Mouse (Mus musculus): ENCODE measurements around the gene Ywhab. TPM values are rescaled to one million over a fixed set of nuclear protein-coding genes. Genes with fewer than 3 reads are reported as not detected.

The Ywhab gene
- polyA plus RNA-seq, 1 experiment from 2014 or later, result 305 TPM

DNA sequence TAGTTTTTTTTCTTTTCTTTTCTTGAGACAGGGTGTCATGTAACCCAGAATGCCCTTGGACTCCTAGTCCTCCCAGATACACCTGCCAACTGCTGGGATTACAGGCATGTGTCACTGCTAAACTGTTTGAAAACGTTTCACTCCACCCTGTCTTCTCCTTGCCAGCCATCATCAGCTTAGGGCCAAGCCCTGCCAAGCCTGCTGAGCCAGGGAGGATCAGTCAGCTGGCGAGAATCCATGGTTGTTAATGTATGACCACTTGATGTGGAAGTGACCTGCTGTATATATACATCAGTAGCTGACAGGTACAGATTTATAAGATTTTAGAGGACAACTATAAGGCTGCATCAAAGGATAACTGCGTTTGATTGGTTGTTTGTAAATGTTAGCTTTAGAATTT lies 24.4 kb upstream of the Ywhab start:
- Histone ChIP-seq H3K36me3 (ENCODE audit: control insufficient read depth, insufficient read depth, low read length) (no peaks in the 10 kb centered on the region), H3K9me3 (replicated peaks; ENCODE audit: control insufficient read depth, low read length) (no peaks in the 10 kb centered on the region), H3K27ac (ENCODE audit: low read depth, low read length) (no peak overlapping the region), H3K4me1 (ENCODE audit: control insufficient read depth, insufficient read depth, low read length) (no peaks in the 10 kb centered on the region), H3K4me3 (ENCODE audit: low read depth, low read length) (no peak overlapping the region), H3K9ac (ENCODE audit: low read length) (no peak overlapping the region), H3K4me2 (ENCODE audit: low read length) (no peak overlapping the region), H3K27me3 (replicated peaks; ENCODE audit: control insufficient read depth, insufficient read depth, low read length) (no peaks in the 10 kb centered on the region)
- no peak for DNase-seq (ENCODE audit: low spot score)
- no peak for ATAC-seq
- 52% methylated on average over 3 of the region's 3 CpGs for WGBS

DNA sequence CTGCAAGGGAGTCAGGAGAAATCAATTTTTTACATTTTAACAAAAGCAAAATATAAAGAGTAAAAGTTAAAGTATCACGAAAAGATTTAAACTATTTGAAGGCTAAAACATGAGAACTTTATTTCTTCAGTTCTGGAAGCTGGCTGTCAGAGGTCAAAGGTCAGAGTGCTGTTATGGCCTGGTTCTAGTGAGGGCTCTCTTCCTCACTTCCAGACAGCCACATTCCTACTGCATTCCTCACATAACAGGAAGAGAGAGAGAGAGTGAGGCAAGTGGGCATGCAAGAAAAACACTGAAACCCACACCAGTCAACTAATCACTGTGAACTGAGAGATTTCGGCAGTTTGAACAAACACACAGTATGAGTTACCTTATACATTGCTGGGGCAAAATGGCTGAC lies 20.7 kb upstream of the Ywhab start:
- ATAC-seq (no peak), DNase-seq (ENCODE audit: low spot score) (no peak)
- Histone ChIP-seq H3K9me3 (replicated peaks; ENCODE audit: control insufficient read depth, low read length) (no peaks in the 10 kb centered on the region), H3K4me3 (ENCODE audit: low read depth, low read length) (no peak overlapping the region), H3K9ac (ENCODE audit: low read length) (no peak overlapping the region), H3K27me3 (replicated peaks; ENCODE audit: control insufficient read depth, insufficient read depth, low read length) (no peaks in the 10 kb centered on the region), H3K4me2 (ENCODE audit: low read length) (no peak overlapping the region), H3K36me3 (ENCODE audit: control insufficient read depth, insufficient read depth, low read length) (no peaks in the 10 kb centered on the region), H3K27ac (ENCODE audit: low read depth, low read length) (no peak overlapping the region), H3K4me1 (ENCODE audit: control insufficient read depth, insufficient read depth, low read length) (no peaks in the 10 kb centered on the region)
- 91% methylated on average over 2 of the region's 2 CpGs for WGBS

DNA sequence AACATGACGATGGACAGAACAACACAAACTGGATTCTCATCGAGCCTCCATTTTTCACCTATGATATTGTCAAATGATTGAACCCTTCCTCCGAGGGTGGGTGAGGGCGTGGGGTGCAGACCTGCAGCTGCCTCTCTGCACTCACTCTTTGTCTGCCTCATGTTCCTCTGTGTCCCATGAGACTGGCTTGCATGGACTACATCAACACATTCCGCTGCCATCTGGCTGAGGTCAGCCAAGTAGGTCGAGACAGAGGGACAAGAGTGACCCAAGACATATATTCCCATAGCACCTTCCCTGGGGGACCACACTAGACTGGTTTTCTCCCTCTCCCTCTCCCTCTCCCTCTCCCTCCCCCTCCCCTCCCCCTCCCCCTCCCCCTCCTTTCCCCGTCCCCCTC lies 18.3 kb upstream of the Ywhab start:
- ATAC-seq (no peak), DNase-seq (ENCODE audit: low spot score) (no peak)
- Histone ChIP-seq H3K36me3 (ENCODE audit: control insufficient read depth, insufficient read depth, low read length) (no peaks in the 10 kb centered on the region), H3K4me2 (ENCODE audit: low read length) (no peak overlapping the region), H3K4me3 (ENCODE audit: low read depth, low read length) (no peak overlapping the region), H3K27me3 (replicated peaks; ENCODE audit: control insufficient read depth, insufficient read depth, low read length) (no peaks in the 10 kb centered on the region), H3K4me1 (ENCODE audit: control insufficient read depth, insufficient read depth, low read length) (no peaks in the 10 kb centered on the region), H3K9me3 (replicated peaks; ENCODE audit: control insufficient read depth, low read length) (no peaks in the 10 kb centered on the region), H3K27ac (ENCODE audit: low read depth, low read length) (no peak overlapping the region), H3K9ac (ENCODE audit: low read length) (no peak overlapping the region)
- WGBS, result 93% methylated on average over 6 of the region's 7 CpGs

DNA sequence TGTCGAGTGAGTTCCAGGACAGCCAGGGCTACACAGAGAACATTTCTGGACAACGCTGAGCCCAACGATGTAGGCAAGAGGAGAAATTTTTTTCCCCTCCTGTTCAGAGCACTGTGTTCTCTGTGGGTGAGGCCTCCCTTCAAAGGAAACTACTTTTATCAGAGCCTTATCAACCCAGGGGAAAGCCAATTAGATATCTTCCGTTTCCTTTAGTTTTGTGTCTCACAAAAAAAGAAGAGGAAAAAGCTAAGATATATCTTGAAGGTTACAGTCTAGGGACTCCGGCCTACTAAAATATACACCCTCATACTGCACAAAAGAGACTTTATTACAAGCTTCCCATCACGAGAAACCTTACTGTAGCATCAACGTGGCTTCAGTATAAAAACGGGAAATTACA lies 7.5 kb upstream of the Ywhab start:
- Histone ChIP-seq H3K9ac (ENCODE audit: low read length) (no peak overlapping the region), H3K27ac (ENCODE audit: low read depth, low read length) (no peak overlapping the region), H3K4me2 (ENCODE audit: low read length) (no peak overlapping the region), H3K4me1 (ENCODE audit: control insufficient read depth, insufficient read depth, low read length) (no peaks in the 10 kb centered on the region), H3K27me3 (replicated peaks; ENCODE audit: control insufficient read depth, insufficient read depth, low read length) (no peaks in the 10 kb centered on the region), H3K36me3 (ENCODE audit: control insufficient read depth, insufficient read depth, low read length) (no peaks in the 10 kb centered on the region), H3K9me3 (replicated peaks; ENCODE audit: control insufficient read depth, low read length) (no peaks in the 10 kb centered on the region), H3K4me3 (ENCODE audit: low read depth, low read length) (no peak overlapping the region)
- no peak for ATAC-seq
- no peak for DNase-seq (ENCODE audit: low spot score)
- 86% methylated on average over 8 of the region's 8 CpGs for WGBS

DNA sequence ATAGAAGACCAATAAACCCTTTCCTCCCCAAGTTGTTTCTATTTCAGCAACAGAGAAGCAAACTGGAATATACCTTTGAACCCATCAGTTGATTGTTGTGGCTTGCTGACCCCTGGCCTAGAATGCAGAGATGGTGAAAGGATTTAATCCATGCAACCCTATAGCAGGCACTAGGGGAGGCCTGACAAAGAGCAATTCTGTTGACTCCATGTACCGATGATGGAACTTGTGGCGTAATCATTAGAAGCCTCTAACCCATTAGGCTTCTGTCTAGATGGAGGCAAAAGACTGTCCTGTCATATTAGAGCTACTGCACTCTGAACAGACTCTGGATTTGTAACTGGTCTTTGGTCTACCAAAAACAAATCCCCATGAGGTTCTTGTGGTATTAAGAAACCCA lies 1.9 kb upstream of the Ywhab start:
- DNase-seq (ENCODE audit: low spot score) (no peak), ATAC-seq (no peak)
- Histone ChIP-seq H3K4me3 (ENCODE audit: low read depth, low read length) (no peak overlapping the region), H3K9me3 (replicated peaks; ENCODE audit: control insufficient read depth, low read length) (no peaks in the 10 kb centered on the region), H3K9ac (ENCODE audit: low read length) (no peak overlapping the region), H3K36me3 (ENCODE audit: control insufficient read depth, insufficient read depth, low read length) (peaks cover 5% of the 10 kb centered on the region; the same call in 1 of the 2 replicates), H3K4me1 (ENCODE audit: control insufficient read depth, insufficient read depth, low read length) (peaks cover 16% of the 10 kb centered on the region), H3K27ac (ENCODE audit: low read depth, low read length) (no peak overlapping the region), H3K27me3 (replicated peaks; ENCODE audit: control insufficient read depth, insufficient read depth, low read length) (no peaks in the 10 kb centered on the region), H3K4me2 (ENCODE audit: low read length) (no peak overlapping the region)
- 97% methylated on average over 2 of the region's 2 CpGs for whole genome bisulfite sequencing

DNA sequence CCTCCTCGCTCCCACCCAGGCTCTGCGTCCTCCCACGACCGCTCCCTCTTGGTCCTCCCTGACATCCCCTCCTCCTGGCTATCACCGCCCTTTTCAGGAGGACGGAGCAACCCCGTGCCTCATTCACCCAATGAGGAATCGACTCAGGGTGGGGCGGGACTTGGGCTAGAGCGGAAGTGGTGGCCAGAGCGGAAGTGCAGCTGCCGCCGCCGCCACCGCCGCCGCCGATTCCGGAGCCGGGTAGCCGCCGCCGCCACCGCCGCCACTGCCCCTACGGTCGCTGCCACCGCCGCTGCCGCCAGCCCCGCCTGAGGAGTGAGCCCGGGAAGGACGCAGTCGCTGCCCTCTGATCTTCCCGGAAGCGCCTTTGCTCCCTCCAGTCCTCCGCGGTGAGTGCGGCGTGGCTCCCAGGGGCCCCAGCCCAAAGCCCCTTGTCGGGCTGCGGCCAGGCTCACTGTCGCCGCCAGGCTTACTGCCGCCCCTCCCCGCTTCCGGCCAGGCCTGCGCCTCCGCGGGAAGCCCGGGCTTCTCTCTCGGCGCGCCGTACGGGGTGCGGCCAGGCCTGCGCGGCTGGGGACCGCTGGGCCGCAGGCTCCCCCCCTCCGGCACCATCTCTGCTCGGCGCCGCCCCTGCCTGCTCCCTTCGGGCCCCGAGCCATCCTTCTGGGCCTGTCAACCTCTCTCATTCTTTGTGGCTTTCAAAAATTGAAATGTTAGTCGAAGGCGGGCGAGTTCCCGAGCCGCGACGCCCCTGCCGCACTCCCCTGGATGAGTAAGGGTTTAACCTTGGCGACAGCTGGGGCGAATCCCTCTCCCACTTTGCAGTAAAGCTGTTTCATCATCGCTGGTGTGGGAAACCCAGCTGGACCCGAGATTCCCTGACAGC lies 460 bp downstream of the Ywhab start:
- Histone ChIP-seq H3K27ac (ENCODE audit: low read depth, low read length) (peak overlapping the region; percentile 87), H3K4me1 (ENCODE audit: control insufficient read depth, insufficient read depth, low read length) (peaks cover 16% of the 10 kb centered on the region), H3K4me2 (ENCODE audit: low read length) (peak overlapping the region; percentile 91), H3K36me3 (ENCODE audit: control insufficient read depth, insufficient read depth, low read length) (peaks cover 13% of the 10 kb centered on the region; the same call in 1 of the 2 replicates), H3K4me3 (ENCODE audit: low read depth, low read length) (peak overlapping the region; percentile 96), H3K9me3 (replicated peaks; ENCODE audit: control insufficient read depth, low read length) (no peaks in the 10 kb centered on the region), H3K27me3 (replicated peaks; ENCODE audit: control insufficient read depth, insufficient read depth, low read length) (no peaks in the 10 kb centered on the region), H3K9ac (ENCODE audit: low read length) (peak overlapping the region; percentile 94)
- under 1% methylated on average over 58 of the region's 79 CpGs for WGBS
- ATAC-seq (peak; percentile 100), DNase-seq (ENCODE audit: low spot score) (peak; percentile 99)

DNA sequence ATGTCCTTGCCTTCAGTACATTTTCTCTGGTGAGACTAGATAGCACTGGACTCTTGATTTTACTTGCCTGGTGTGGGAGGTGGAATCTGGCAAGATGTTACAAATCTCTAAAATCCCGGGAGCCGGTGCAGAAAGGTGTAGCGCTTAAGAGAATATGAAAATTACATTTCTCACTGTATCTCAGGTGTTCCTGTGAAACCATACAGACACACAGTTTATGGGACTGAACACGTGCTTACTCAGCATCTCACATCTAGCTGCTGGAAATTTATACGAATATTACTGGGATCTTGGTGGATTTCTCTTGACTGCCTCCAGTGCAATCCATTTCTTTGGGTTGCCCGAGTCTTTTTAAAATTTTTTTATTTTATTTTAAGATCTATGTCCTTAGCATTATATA lies 1.5 kb downstream of the Ywhab start:
- 86% methylated on average over 6 of the region's 6 CpGs for WGBS
- no peak overlapping the region for H3K27ac ChIP-seq (ENCODE audit: low read depth, low read length)
- DNase-seq (ENCODE audit: low spot score), result no peak

DNA sequence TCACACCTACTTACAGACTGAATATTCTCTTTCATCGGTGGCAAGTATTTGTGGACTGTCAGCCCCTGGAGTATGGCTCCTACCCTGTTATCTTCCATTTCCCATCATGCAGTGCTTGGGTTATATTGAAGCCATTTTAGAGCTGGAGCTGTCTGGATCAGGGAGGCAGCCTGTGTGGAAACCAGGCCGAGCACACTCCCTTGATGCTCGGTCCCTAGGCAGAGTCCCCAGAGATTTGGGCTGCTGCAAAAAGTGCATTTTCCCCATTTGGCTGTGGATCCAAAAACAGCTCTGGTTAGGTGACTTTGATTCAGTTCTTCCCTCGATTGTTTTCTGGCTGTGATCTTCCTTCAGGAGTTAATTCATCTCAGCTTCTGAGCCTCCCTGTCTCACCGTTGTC lies 2.1 kb downstream of the Ywhab start:
- no peak for DNase-seq (ENCODE audit: low spot score)
- Histone ChIP-seq H3K4me1 (ENCODE audit: control insufficient read depth, insufficient read depth, low read length) (peaks cover 16% of the 10 kb centered on the region), H3K27ac (ENCODE audit: low read depth, low read length) (no peak overlapping the region), H3K36me3 (ENCODE audit: control insufficient read depth, insufficient read depth, low read length) (peaks cover 13% of the 10 kb centered on the region; the same call in 1 of the 2 replicates), H3K4me2 (ENCODE audit: low read length) (peak overlapping the region; percentile 91), H3K27me3 (replicated peaks; ENCODE audit: control insufficient read depth, insufficient read depth, low read length) (no peaks in the 10 kb centered on the region), H3K4me3 (ENCODE audit: low read depth, low read length) (no peak overlapping the region), H3K9me3 (replicated peaks; ENCODE audit: control insufficient read depth, low read length) (no peaks in the 10 kb centered on the region), H3K9ac (ENCODE audit: low read length) (peak overlapping the region; percentile 33)
- ATAC-seq, result no peak
- WGBS, result 83% methylated on average over 5 of the region's 5 CpGs

More for the DNA sequence above, 1.5 kb downstream of the Ywhab start:
- Histone ChIP-seq H3K27me3 (replicated peaks; ENCODE audit: control insufficient read depth, insufficient read depth, low read length) (no peaks in the 10 kb centered on the region), H3K9me3 (replicated peaks; ENCODE audit: control insufficient read depth, low read length) (no peaks in the 10 kb centered on the region), H3K36me3 (ENCODE audit: control insufficient read depth, insufficient read depth, low read length) (peaks cover 13% of the 10 kb centered on the region; the same call in 1 of the 2 replicates), H3K4me3 (ENCODE audit: low read depth, low read length) (peak overlapping the region; percentile 96), H3K4me2 (ENCODE audit: low read length) (peak overlapping the region; percentile 91), H3K4me1 (ENCODE audit: control insufficient read depth, insufficient read depth, low read length) (peaks cover 16% of the 10 kb centered on the region), H3K9ac (ENCODE audit: low read length) (peak overlapping the region; percentile 94)
- no peak for ATAC-seq

DNA sequence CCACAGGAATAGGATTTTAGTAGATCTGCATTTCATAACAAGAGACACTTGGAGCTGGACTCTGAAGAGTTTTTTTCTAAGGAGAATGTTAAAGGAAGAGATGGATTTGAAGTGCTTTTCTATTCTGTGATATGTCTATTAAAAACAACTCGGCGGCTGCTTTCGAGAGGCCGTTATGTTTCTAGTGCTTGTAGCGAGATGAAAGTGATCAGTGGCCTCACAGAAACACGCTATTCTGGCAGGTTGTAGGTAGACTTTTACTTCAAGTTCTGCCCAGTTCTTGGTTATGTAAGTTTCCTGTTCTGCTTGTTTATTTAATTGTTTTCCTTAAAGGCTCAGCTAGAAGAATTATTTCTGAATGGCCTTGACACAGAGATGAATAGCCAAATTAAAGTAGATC lies 4.2 kb downstream of the Ywhab start:
- no peak overlapping the region for H3K9ac ChIP-seq (ENCODE audit: low read length)
- H3K27ac ChIP-seq (ENCODE audit: low read depth, low read length), result no peak overlapping the region
- ATAC-seq (no peak), DNase-seq (ENCODE audit: low spot score) (no peak)
- H3K36me3 ChIP-seq (ENCODE audit: control insufficient read depth, insufficient read depth, low read length), result peaks cover 13% of the 10 kb centered on the region; the same call in 1 of the 2 replicates
- WGBS, result 86% methylated on average over 6 of the region's 6 CpGs
- no peaks in the 10 kb centered on the region for H3K9me3 ChIP-seq (replicated peaks; ENCODE audit: control insufficient read depth, low read length)
- H3K27me3 ChIP-seq (replicated peaks; ENCODE audit: control insufficient read depth, insufficient read depth, low read length), result no peaks in the 10 kb centered on the region
- H3K4me2 ChIP-seq (ENCODE audit: low read length), result no peak overlapping the region
- no peak overlapping the region for H3K4me3 ChIP-seq (ENCODE audit: low read depth, low read length)
- H3K4me1 ChIP-seq (ENCODE audit: control insufficient read depth, insufficient read depth, low read length), result peaks cover 16% of the 10 kb centered on the region
